Mouse (Mus musculus) liver, embryonic 16.5 days (tissue): ENCODE data around the gene Tpp2. TPM values are rescaled to one million over a fixed set of nuclear protein-coding genes. Genes with fewer than 3 reads are reported as not detected.
"Not testable (repeated sequence)": the region's sequence is repeated elsewhere in the genome, so short reads cannot be mapped to it uniquely, and the experiment has no call there.

ENCODE experiments used
- ATAC-seq: fragments of 200-750 bp; cut with Nextera tagmentation; 2 replicates; pipeline ENCODE4 v1.8.0; 2017; ENCODE audit warnings: low read depth, mild to moderate bottlenecking, moderate number of reproducible peaks, moderate library complexity
- H3K27ac ChIP-seq: fragments of 300-500 bp; sonication (generic); 2 replicates; pipeline ENCODE4 v1.5.1; 2014; ENCODE audit warnings: mild to moderate bottlenecking, low read length
- H3K27me3 ChIP-seq: fragments of 300-500 bp; sonication (generic); 2 replicates; pipeline ENCODE4 v1.6.1; 2014; ENCODE audit warnings: low read depth, low read length, mixed read lengths; ENCODE audit not compliant: control insufficient read depth, insufficient read depth
- H3K36me3 ChIP-seq: fragments of 300-500 bp; sonication (generic); 2 replicates; pipeline ENCODE4 v1.6.1; 2014; ENCODE audit warnings: mild to moderate bottlenecking; ENCODE audit not compliant: control insufficient read depth, insufficient read depth
- H3K4me1 ChIP-seq: fragments of 300-500 bp; sonication (generic); 2 replicates; pipeline ENCODE4 v1.6.1; 2014; ENCODE audit warnings: low read depth, low read length, mixed read lengths; ENCODE audit not compliant: control insufficient read depth
- H3K4me2 ChIP-seq: fragments of 300-500 bp; sonication (generic); 2 replicates; pipeline ENCODE4 v1.6.1; 2014; ENCODE audit warnings: low read depth, low read length, mixed read lengths
- H3K4me3 ChIP-seq: fragments of 300-500 bp; sonication (generic); 2 replicates; pipeline ENCODE4 v1.5.1; 2014; ENCODE audit warnings: low read depth, mild to moderate bottlenecking, low read length
- H3K9ac ChIP-seq: fragments of 300-500 bp; sonication (generic); 2 replicates; pipeline ENCODE4 v1.6.1; 2014; ENCODE audit warnings: low read depth, low read length
- H3K9me3 ChIP-seq: fragments of 300-500 bp; sonication (generic); replicated peaks from 2 replicates; pipeline ENCODE4 v1.6.1; 2016; ENCODE audit warnings: low read length; ENCODE audit not compliant: control insufficient read depth
- WGBS: fragments of 180-500 bp; shearing (Covaris S2); extraction: QIAGEN DNeasy Blood & Tissue Kit; methylation state at CpG from one replicate; pipeline ENCODE4 v1.1.7; 2014; ENCODE audit not compliant: insufficient replicate concordance; 5-methylcytosine and 5-hydroxymethylcytosine counted together
- microRNA-seq: library from miRNA; unstranded; fragments of <30 nt; microRNA quantifications from one replicate; pipeline ENCODE4, GENCODE M21; 2016
- polyA plus RNA-seq: library from polyadenylated mRNA; unstranded; fragments of >200 nt; fragmentation: Nextera tagmentation; extraction: Ambion mirVana; gene quantifications from 2 replicates; pipeline ENCODE4 v1.2.1, GENCODE M21; 2015

Tpp2 gene
- polyA plus RNA-seq, 1 experiment from 2014 or later: 23.8 TPM

GRCm38 (mm10) chr1:44041797-44042554 is 108.5 kb downstream of the Tpp2 start:
- WGBS: under 1% methylated on average over 17 of the region's 17 CpGs
- no peaks in the 10 kb centered on the region for H3K27me3 ChIP-seq
- H3K4me2 ChIP-seq: peak overlapping the region; percentile 65
- H3K27ac ChIP-seq: no peak overlapping the region
- H3K4me3 ChIP-seq: peak overlapping the region; percentile 55
- no peaks in the 10 kb centered on the region for H3K9me3 ChIP-seq
- H3K9ac ChIP-seq: peak overlapping the region; percentile 39
- H3K4me1 ChIP-seq: no peaks in the 10 kb centered on the region
- H3K36me3 ChIP-seq: no peaks in the 10 kb centered on the region
- ATAC-seq: no peak

- 6% methylated on average over 6 of the region's 6 CpGs for WGBS
These were observed 109.1 kb downstream of the Tpp2 start for GRCm38 (mm10) chr1:44042555-44042915.

GRCm38 (mm10) chr1:44045689-44046088 is 112.2 kb downstream of the Tpp2 start:
- H3K4me1 ChIP-seq, H3K27ac ChIP-seq, H3K9ac ChIP-seq, H3K9me3 ChIP-seq, H3K4me2 ChIP-seq, ATAC-seq, H3K36me3 ChIP-seq, H3K4me3 ChIP-seq, H3K27me3 ChIP-seq: not testable (repeated sequence)
- 55% methylated on average over 5 of the region's 5 CpGs for WGBS

More at GRCm38 (mm10) chr1:44042555-44042915, 109.1 kb downstream of the Tpp2 start:
- Histone ChIP-seq H3K9me3 (no peaks in the 10 kb centered on the region), H3K9ac (no peak overlapping the region; the same call in 1 of the 2 replicates), H3K4me2 (peak overlapping the region; percentile 65), H3K36me3 (no peaks in the 10 kb centered on the region), H3K4me3 (peak overlapping the region; percentile 55), H3K27me3 (no peaks in the 10 kb centered on the region), H3K27ac (no peak overlapping the region), H3K4me1 (no peaks in the 10 kb centered on the region)
- ATAC-seq: no peak

GRCm38 (mm10) chr1:44046556-44046955 is 113.1 kb downstream of the Tpp2 start:
- Histone ChIP-seq H3K4me2 (no peak overlapping the region), H3K9ac (no peak overlapping the region), H3K27ac (no peak overlapping the region), H3K27me3 (no peaks in the 10 kb centered on the region), H3K9me3 (no peaks in the 10 kb centered on the region), H3K36me3 (no peaks in the 10 kb centered on the region), H3K4me1 (no peaks in the 10 kb centered on the region), H3K4me3 (no peak overlapping the region)
- 66% methylated on average over 2 of the region's 2 CpGs for WGBS
- no peak for ATAC-seq

Small RNA genes lying within 50 kb of the gene (microRNA-seq; reads per million reads assigned to microRNA genes)
- gene Gm24180: not detected

Other genes with a start within 250 kb of the Tpp2 start
- 0.57 and 0.81 TPM in 2 replicates for gene 1500015O10Rik, start 203.0 kb upstream of the Tpp2 start, polyA plus RNA-seq
- gene Uxs1, start 105.8 kb upstream of the Tpp2 start, polyA plus RNA-seq: 7.3 and 7.5 TPM in 2 replicates
- 0.11 TPM in 1 of 2 replicates, not detected in the other for gene Mettl21c, start 86.4 kb downstream of the Tpp2 start, polyA plus RNA-seq
- gene Gm8251, start 128.3 kb downstream of the Tpp2 start, polyA plus RNA-seq: 0.12 and 0.19 TPM in 2 replicates
- 35.4 and 44.3 TPM in 2 replicates for gene Tex30, start 168.8 kb downstream of the Tpp2 start, polyA plus RNA-seq
- gene Kdelc1, start 185.2 kb downstream of the Tpp2 start, polyA plus RNA-seq: 13.8 and 15.0 TPM in 2 replicates
- 3.5 and 4.0 TPM in 2 replicates for gene Bivm, start 185.3 kb downstream of the Tpp2 start, polyA plus RNA-seq
- gene Ercc5, start 214.1 kb downstream of the Tpp2 start, polyA plus RNA-seq: 4.0 and 4.6 TPM in 2 replicates